Mouse (Mus musculus) neural tube, embryonic 13.5 days (tissue): ENCODE measurements at regions not wholly inside any gene's neighbourhood (a gene's known extent, or its start where the extent isn't known, plus 50 kb on each side); places are given as distances from the start of the nearest gene placed in this dataset.

Source experiments
- ATAC-seq: fragments of 200-750 bp; cut with Nextera tagmentation; 2 replicates; pipeline ENCODE4 v1.8.0; 2017; ENCODE audit warnings: low read depth, mild to moderate bottlenecking, moderate TSS enrichment, moderate library complexity
- H3K27ac ChIP-seq: fragments of 300-500 bp; sonication (generic); replicated peaks from 2 replicates; pipeline ENCODE4 v1.5.1; 2015; ENCODE audit warnings: moderate library complexity, mild to moderate bottlenecking, inconsistent platforms
- H3K27me3 ChIP-seq: fragments of 300-500 bp; sonication (generic); 2 replicates; pipeline ENCODE4 v1.6.1; 2015; ENCODE audit warnings: mild to moderate bottlenecking, inconsistent platforms
- H3K36me3 ChIP-seq: fragments of 300-500 bp; sonication (generic); 2 replicates; pipeline ENCODE4 v1.6.1; 2015; ENCODE audit warnings: mild to moderate bottlenecking, inconsistent platforms
- H3K4me1 ChIP-seq: fragments of 300-500 bp; sonication (generic); replicated peaks from 2 replicates; pipeline ENCODE4 v1.6.1; 2015; ENCODE audit warnings: inconsistent platforms
- H3K4me2 ChIP-seq: fragments of 300-500 bp; sonication (generic); 2 replicates; pipeline ENCODE4 v1.6.1; 2015; ENCODE audit warnings: inconsistent platforms, mild to moderate bottlenecking, moderate library complexity
- H3K4me3 ChIP-seq: fragments of 300-500 bp; sonication (generic); 2 replicates; pipeline ENCODE4 v1.5.1; 2015; ENCODE audit warnings: mild to moderate bottlenecking, inconsistent platforms
- H3K9ac ChIP-seq: fragments of 300-500 bp; sonication (generic); 2 replicates; pipeline ENCODE4 v1.6.1; 2015; ENCODE audit warnings: moderate library complexity, mild to moderate bottlenecking, inconsistent platforms
- H3K9me3 ChIP-seq: fragments of 300-500 bp; sonication (generic); 2 replicates; pipeline ENCODE4 v1.6.1; 2016; ENCODE audit warnings: inconsistent platforms
- WGBS: fragments of 180-500 bp; shearing (Covaris S2); methylation state at CpG from one replicate; pipeline ENCODE4 v1.1.7; 2015; 5-methylcytosine and 5-hydroxymethylcytosine counted together

- H3K27me3 ChIP-seq = peaks cover 58% of the 10 kb centered on the region
- WGBS = 10% methylated on average over 4 of the region's 4 CpGs
- no peak overlapping the region for H3K4me2 ChIP-seq
- no peak overlapping the region for H3K27ac ChIP-seq
- ATAC-seq = peak; percentile 96
- H3K36me3 ChIP-seq = no peaks in the 10 kb centered on the region
- H3K9ac ChIP-seq = no peak overlapping the region
- H3K9me3 ChIP-seq = peaks cover 6% of the 10 kb centered on the region; the same call in 1 of the 2 replicates
- H3K4me3 ChIP-seq = no peak overlapping the region
- H3K4me1 ChIP-seq = 0 out of 2 replicates have a peak, but pooled peaks cover 6% of the 10 kb centered on the region
Measured at GRCm38 (mm10) chr1:13935938-13936491, 2157.1 kb downstream of the 4930444P10Rik start.

- no peak for ATAC-seq
- no peak overlapping the region for H3K4me3 ChIP-seq
- H3K4me1 ChIP-seq = no peaks in the 10 kb centered on the region
- H3K9me3 ChIP-seq = no peaks in the 10 kb centered on the region
- 88% methylated on average over 2 of the region's 2 CpGs for whole genome bisulfite sequencing
- peaks cover 56% of the 10 kb centered on the region for H3K27me3 ChIP-seq
- H3K9ac ChIP-seq = no peak overlapping the region
- no peak overlapping the region for H3K4me2 ChIP-seq
- no peaks in the 10 kb centered on the region for H3K36me3 ChIP-seq
- H3K27ac ChIP-seq = no peak overlapping the region
Measured at GRCm38 (mm10) chr1:13928679-13929078, 2164.4 kb downstream of the 4930444P10Rik start.

GRCm38 (mm10) chr1:13927964-13928363 lies 2165.2 kb downstream of the 4930444P10Rik start:
- no peaks in the 10 kb centered on the region for H3K9me3 ChIP-seq
- H3K36me3 ChIP-seq = no peaks in the 10 kb centered on the region
- H3K27ac ChIP-seq = no peak overlapping the region
- WGBS = 66% methylated on average over 2 of the region's 2 CpGs
- no peak for ATAC-seq
- H3K27me3 ChIP-seq = peaks cover 54% of the 10 kb centered on the region
- H3K4me1 ChIP-seq = no peaks in the 10 kb centered on the region
- H3K4me2 ChIP-seq = no peak overlapping the region
- H3K9ac ChIP-seq = no peak overlapping the region
- no peak overlapping the region for H3K4me3 ChIP-seq

GRCm38 (mm10) chr1:13925994-13926393 lies 2167.1 kb downstream of the 4930444P10Rik start:
- WGBS = 88% methylated on average over 2 of the region's 2 CpGs
- peaks cover 9% of the 10 kb centered on the region; the same call in 1 of the 2 replicates for H3K9me3 ChIP-seq

GRCm38 (mm10) chr1:13915216-13915615 lies 2177.9 kb downstream of the 4930444P10Rik start:
- no peak for ATAC-seq
- Histone ChIP-seq H3K27ac (no peak overlapping the region), H3K4me2 (no peak overlapping the region), H3K4me3 (no peak overlapping the region), H3K9me3 (no peaks in the 10 kb centered on the region), H3K4me1 (no peaks in the 10 kb centered on the region), H3K27me3 (no peaks in the 10 kb centered on the region), H3K9ac (no peak overlapping the region), H3K36me3 (no peaks in the 10 kb centered on the region)
- WGBS = 91% methylated on average over 5 of the region's 5 CpGs

More at GRCm38 (mm10) chr1:13925994-13926393, 2167.1 kb downstream of the 4930444P10Rik start:
- H3K27ac ChIP-seq = no peak overlapping the region
- H3K36me3 ChIP-seq = no peaks in the 10 kb centered on the region
- no peak overlapping the region for H3K4me3 ChIP-seq
- no peak overlapping the region for H3K4me2 ChIP-seq
- no peaks in the 10 kb centered on the region for H3K4me1 ChIP-seq
- no peak for ATAC-seq
- peaks cover 34% of the 10 kb centered on the region for H3K27me3 ChIP-seq
- H3K9ac ChIP-seq = no peak overlapping the region

- H3K4me3 ChIP-seq = no peak overlapping the region
- no peaks in the 10 kb centered on the region for H3K9me3 ChIP-seq
- no peaks in the 10 kb centered on the region for H3K27me3 ChIP-seq
- no peak overlapping the region for H3K4me2 ChIP-seq
- H3K4me1 ChIP-seq = no peaks in the 10 kb centered on the region
- H3K27ac ChIP-seq = no peak overlapping the region
- H3K36me3 ChIP-seq = no peaks in the 10 kb centered on the region
- no peak overlapping the region for H3K9ac ChIP-seq
- 91% methylated on average over 2 of the region's 2 CpGs for WGBS
- no peak for ATAC-seq
Measured at GRCm38 (mm10) chr1:13879126-13879525, 2214.0 kb downstream of the 4930444P10Rik start.

GRCm38 (mm10) chr1:13873925-13874324 lies 2219.2 kb downstream of the 4930444P10Rik start:
- no peaks in the 10 kb centered on the region for H3K4me1 ChIP-seq
- no peak for ATAC-seq
- no peak overlapping the region for H3K4me2 ChIP-seq
- H3K4me3 ChIP-seq = no peak overlapping the region
- no peaks in the 10 kb centered on the region for H3K27me3 ChIP-seq
- no peaks in the 10 kb centered on the region for H3K36me3 ChIP-seq
- H3K9me3 ChIP-seq = no peaks in the 10 kb centered on the region
- H3K9ac ChIP-seq = no peak overlapping the region
- no peak overlapping the region for H3K27ac ChIP-seq

- Histone ChIP-seq H3K27ac (no peak overlapping the region), H3K36me3 (no peaks in the 10 kb centered on the region), H3K4me2 (no peak overlapping the region), H3K27me3 (no peaks in the 10 kb centered on the region), H3K4me1 (no peaks in the 10 kb centered on the region), H3K4me3 (no peak overlapping the region), H3K9me3 (no peaks in the 10 kb centered on the region), H3K9ac (no peak overlapping the region)
- ATAC-seq = no peak
Measured at GRCm38 (mm10) chr1:13872536-13872935, 2220.6 kb downstream of the 4930444P10Rik start.

GRCm38 (mm10) chr1:13870631-13871286 lies 2222.4 kb downstream of the 4930444P10Rik start:
- Histone ChIP-seq H3K9me3 (no peaks in the 10 kb centered on the region), H3K27me3 (no peaks in the 10 kb centered on the region), H3K27ac (no peak overlapping the region), H3K9ac (no peak overlapping the region), H3K4me1 (no peaks in the 10 kb centered on the region), H3K4me3 (no peak overlapping the region), H3K36me3 (no peaks in the 10 kb centered on the region), H3K4me2 (no peak overlapping the region)
- ATAC-seq = no peak
- whole genome bisulfite sequencing = 81% methylated on average over 3 of the region's 3 CpGs

GRCm38 (mm10) chr1:13865713-13866112 lies 2227.4 kb downstream of the 4930444P10Rik start:
- no peak for ATAC-seq

GRCm38 (mm10) chr1:13863712-13864111 lies 2229.4 kb downstream of the 4930444P10Rik start:
- Histone ChIP-seq H3K27ac (no peak overlapping the region), H3K36me3 (no peaks in the 10 kb centered on the region), H3K4me1 (no peaks in the 10 kb centered on the region), H3K4me2 (no peak overlapping the region), H3K9me3 (no peaks in the 10 kb centered on the region), H3K27me3 (0 out of 2 replicates have a peak, but pooled peaks cover 8% of the 10 kb centered on the region), H3K4me3 (no peak overlapping the region), H3K9ac (no peak overlapping the region)
- WGBS = 62% methylated on average over 1 of the region's 1 CpGs
- no peak for ATAC-seq

More at GRCm38 (mm10) chr1:13865713-13866112, 2227.4 kb downstream of the 4930444P10Rik start:
- H3K27ac ChIP-seq = no peak overlapping the region
- no peaks in the 10 kb centered on the region for H3K36me3 ChIP-seq
- no peak overlapping the region for H3K4me3 ChIP-seq
- H3K9me3 ChIP-seq = no peaks in the 10 kb centered on the region
- H3K4me1 ChIP-seq = no peaks in the 10 kb centered on the region
- H3K27me3 ChIP-seq = no peaks in the 10 kb centered on the region
- H3K9ac ChIP-seq = no peak overlapping the region
- no peak overlapping the region for H3K4me2 ChIP-seq

- H3K4me2 ChIP-seq = no peak overlapping the region
- H3K27ac ChIP-seq = no peak overlapping the region
- no peak for ATAC-seq
- H3K9me3 ChIP-seq = no peaks in the 10 kb centered on the region
- WGBS = 23% methylated on average over 5 of the region's 5 CpGs
- H3K27me3 ChIP-seq = 0 out of 2 replicates have a peak, but pooled peaks cover 9% of the 10 kb centered on the region
- H3K36me3 ChIP-seq = no peaks in the 10 kb centered on the region
- no peaks in the 10 kb centered on the region for H3K4me1 ChIP-seq
- no peak overlapping the region for H3K9ac ChIP-seq
- H3K4me3 ChIP-seq = no peak overlapping the region
Measured at GRCm38 (mm10) chr1:13861070-13861511, 2232.0 kb downstream of the 4930444P10Rik start.

- 64% methylated on average over 3 of the region's 3 CpGs for WGBS
- Histone ChIP-seq H3K27ac (no peak overlapping the region), H3K27me3 (0 out of 2 replicates have a peak, but pooled peaks cover 9% of the 10 kb centered on the region), H3K4me1 (no peaks in the 10 kb centered on the region), H3K9me3 (no peaks in the 10 kb centered on the region), H3K4me3 (no peak overlapping the region), H3K4me2 (no peak overlapping the region), H3K9ac (no peak overlapping the region), H3K36me3 (no peaks in the 10 kb centered on the region)
- no peak for ATAC-seq
Measured at GRCm38 (mm10) chr1:13860469-13860868, 2232.7 kb downstream of the 4930444P10Rik start.
